Mouse (Mus musculus) layer of hippocampus, postnatal 10 days (tissue): Measurements from ENCODE around the gene Xpo5. TPM values are rescaled to one million over a fixed set of nuclear protein-coding genes. Genes with fewer than 3 reads are reported as not detected.

Experiments
- DNase-seq, 2 experiments: peaks; one replicate each; pipeline ENCODE4 v3.0.0; 2021; ENCODE audit warnings: low spot score in 2 of 2
- microRNA-seq, 2 experiments: library from miRNA; unstranded; fragments of <30 nt; microRNA quantifications; one replicate each; pipeline ENCODE4 v1.2.0; 2021
- total RNA-seq, 2 experiments: library from RNA; stranded (reverse); gene quantifications; 2 replicates each; pipeline ENCODE4 v1.2.3; 2021

The Xpo5 gene
- total RNA-seq, 2 experiments from 2014 or later = 43.0 to 43.9 TPM

- no peak for DNase-seq
Measured at GRCm38 (mm10) chr17:46283911-46284310, 81.3 kb downstream of the Xpo5 start.

- DNase-seq = no peak
Measured at GRCm38 (mm10) chr17:46284653-46285052, 82.1 kb downstream of the Xpo5 start.

DNA sequence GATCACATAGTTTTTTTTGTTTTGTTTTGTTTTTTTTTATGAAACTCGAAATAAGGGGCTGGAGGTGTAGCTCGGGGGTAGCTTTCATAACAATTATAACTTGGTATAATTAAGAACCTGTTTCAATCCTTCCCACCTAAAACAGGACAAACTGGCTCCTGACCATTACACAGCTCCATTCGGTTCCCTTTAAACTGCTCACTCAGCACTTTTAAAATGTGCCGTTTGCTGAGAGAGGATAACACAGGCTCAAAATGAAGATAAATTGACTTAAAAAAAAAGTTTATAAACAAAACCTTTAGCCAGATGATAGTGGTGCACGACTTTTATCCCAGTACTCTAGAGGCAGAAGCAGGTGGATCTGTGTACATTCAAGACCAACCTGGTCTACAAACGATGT lies 82.8 kb downstream of the Xpo5 start:
- no peak for DNase-seq

- no peak for DNase-seq
Measured at GRCm38 (mm10) chr17:46287678-46288095, 85.1 kb downstream of the Xpo5 start.

Small RNA genes within 50 kb of the gene (microRNA-seq; reads per million reads assigned to microRNA genes)
- gene Mir693 = 0 to 0.45 reads per million in 2 experiments

Other genes starting within 250 kb of the Xpo5 start
- 10 to 100 TPM; 92.2 to 97.0 TPM for gene Vegfa, start 170.4 kb upstream of the Xpo5 start, total RNA-seq
- gene Mrps18a, start 91.8 kb upstream of the Xpo5 start, total RNA-seq = 10 to 100 TPM; 80.8 to 82.4 TPM
- gene Rsph9, start 58.6 kb upstream of the Xpo5 start, total RNA-seq = 10 to 100 TPM; 39.8 to 41.3 TPM
- 10 to 100 TPM; 10.7 to 11.1 TPM for gene Mad2l1bp, start 49.2 kb upstream of the Xpo5 start, total RNA-seq
- 100 to 1,000 TPM in 1 of 2 experiments, 10 to 100 TPM in 1; 86.9 to 100 TPM for gene Gtpbp2, start 41.8 kb upstream of the Xpo5 start, total RNA-seq
- 1 to 10 TPM; 6.8 to 7.5 TPM for gene Polh, start 137 bp upstream of the Xpo5 start, total RNA-seq
- gene Polr1c, start 45.3 kb downstream of the Xpo5 start, total RNA-seq = 10 to 100 TPM; 37.2 to 40.1 TPM
- gene Yipf3, start 45.3 kb downstream of the Xpo5 start, total RNA-seq = 10 to 100 TPM; 68.7 to 70.3 TPM
- gene Lrrc73, start 50.7 kb downstream of the Xpo5 start, total RNA-seq = 10 to 100 TPM; 88.1 to 93.6 TPM
- 10 to 100 TPM; 39.0 to 41.0 TPM for gene Tjap1, start 80.2 kb downstream of the Xpo5 start, total RNA-seq
- 10 to 100 TPM; 44.4 to 52.4 TPM for gene Dlk2, start 94.6 kb downstream of the Xpo5 start, total RNA-seq
- gene Abcc10, start 125.6 kb downstream of the Xpo5 start, total RNA-seq = 1 to 10 TPM; 9.3 to 9.6 TPM
- 10 to 100 TPM; 78.1 to 81.5 TPM for gene Zfp318, start 180.9 kb downstream of the Xpo5 start, total RNA-seq
- gene Crip3, start 226.1 kb downstream of the Xpo5 start, total RNA-seq = 1 to 10 TPM; 3.0 to 4.4 TPM
- gene Slc22a7, start 235.7 kb downstream of the Xpo5 start, total RNA-seq = under 1 TPM; 0.48 to 0.76 TPM